Mouse (Mus musculus) kidney, embryonic 16.5 days (tissue): ENCODE results near the gene Ntng2. TPM values are rescaled to one million over a fixed set of nuclear protein-coding genes. Genes with fewer than 3 reads are reported as not detected.

Source experiments
- ATAC-seq: fragments of 200-750 bp; cut with Nextera tagmentation; 2 replicates; pipeline ENCODE4 v1.8.0; 2017; ENCODE audit warnings: moderate TSS enrichment; ENCODE audit not compliant: low FRiP score, low TSS enrichment
- H3K27ac ChIP-seq: fragments of 300-500 bp; sonication (generic); 2 replicates; pipeline ENCODE4 v1.5.1; 2014; ENCODE audit warnings: low read length
- H3K27me3 ChIP-seq: fragments of 300-500 bp; sonication (generic); 2 replicates; pipeline ENCODE4 v1.6.1; 2014; ENCODE audit warnings: low read length, control low read depth, mixed read lengths; ENCODE audit not compliant: insufficient read depth
- H3K36me3 ChIP-seq: fragments of 300-500 bp; sonication (generic); 2 replicates; pipeline ENCODE4 v1.6.1; 2014; ENCODE audit warnings: low read length, control low read depth, mixed read lengths; ENCODE audit not compliant: insufficient read depth
- H3K4me1 ChIP-seq: fragments of 300-500 bp; sonication (generic); 2 replicates; pipeline ENCODE4 v1.6.1; 2014; ENCODE audit warnings: low read length, control low read depth, mixed read lengths; ENCODE audit not compliant: insufficient read depth
- H3K4me2 ChIP-seq: fragments of 300-500 bp; sonication (generic); replicated peaks from 2 replicates; pipeline ENCODE4 v1.6.1; 2014; ENCODE audit warnings: low read depth, low read length
- H3K4me3 ChIP-seq: fragments of 300-500 bp; sonication (generic); 2 replicates; pipeline ENCODE4 v1.5.1; 2014; ENCODE audit warnings: mild to moderate bottlenecking, low read length
- H3K9ac ChIP-seq: fragments of 300-500 bp; sonication (generic); replicated peaks from 2 replicates; pipeline ENCODE4 v1.6.1; 2014; ENCODE audit warnings: low read length
- H3K9me3 ChIP-seq: fragments of 300-500 bp; sonication (generic); 2 replicates; pipeline ENCODE4 v1.6.1; 2016; ENCODE audit warnings: low read length, control low read depth
- WGBS: fragments of 180-500 bp; shearing (Covaris S2); extraction: QIAGEN DNeasy Blood & Tissue Kit; methylation state at CpG from one replicate; pipeline ENCODE4 v1.1.7; 2014; 5-methylcytosine and 5-hydroxymethylcytosine counted together
- polyA plus RNA-seq: library from polyadenylated mRNA; unstranded; fragments of >200 nt; fragmentation: Nextera tagmentation; extraction: Ambion mirVana; gene quantifications from 2 replicates; pipeline ENCODE4 v1.2.1, GENCODE M21; 2015

The Ntng2 gene
- polyA plus RNA-seq, 1 experiment from 2014 or later: 5.1 TPM

GRCm38 (mm10) chr2:29245341-29245779 is 7.4 kb downstream of the Ntng2 start:
- no peak overlapping the region for H3K4me2 ChIP-seq
- no peak overlapping the region for H3K9ac ChIP-seq
- no peak overlapping the region for H3K4me3 ChIP-seq
- H3K27ac ChIP-seq: no peak overlapping the region
- no peaks in the 10 kb centered on the region for H3K9me3 ChIP-seq
- WGBS: 25% methylated on average over 10 of the region's 10 CpGs
- peaks cover 3% of the 10 kb centered on the region for H3K4me1 ChIP-seq
- H3K36me3 ChIP-seq: no peaks in the 10 kb centered on the region
- H3K27me3 ChIP-seq: peaks cover 45% of the 10 kb centered on the region
- ATAC-seq: peak; percentile 60

GRCm38 (mm10) chr2:29239329-29239728 is 13.5 kb downstream of the Ntng2 start:
- Histone ChIP-seq H3K9ac (no peak overlapping the region), H3K4me1 (peaks cover 6% of the 10 kb centered on the region; the same call in 1 of the 2 replicates), H3K27ac (no peak overlapping the region), H3K4me3 (no peak overlapping the region), H3K36me3 (no peaks in the 10 kb centered on the region), H3K9me3 (no peaks in the 10 kb centered on the region), H3K4me2 (no peak overlapping the region), H3K27me3 (peaks cover 2% of the 10 kb centered on the region; the same call in 1 of the 2 replicates)
- no peak for ATAC-seq
- 65% methylated on average over 17 of the region's 17 CpGs for WGBS

GRCm38 (mm10) chr2:29237623-29238022 is 15.2 kb downstream of the Ntng2 start:
- no peak overlapping the region for H3K4me2 ChIP-seq
- H3K4me1 ChIP-seq: peaks cover 10% of the 10 kb centered on the region; the same call in 1 of the 2 replicates
- H3K27me3 ChIP-seq: peaks cover 2% of the 10 kb centered on the region; the same call in 1 of the 2 replicates
- H3K9ac ChIP-seq: no peak overlapping the region
- no peak for ATAC-seq
- no peak overlapping the region for H3K4me3 ChIP-seq
- no peaks in the 10 kb centered on the region for H3K9me3 ChIP-seq
- 23% methylated on average over 4 of the region's 4 CpGs for WGBS
- H3K36me3 ChIP-seq: no peaks in the 10 kb centered on the region
- H3K27ac ChIP-seq: no peak overlapping the region

- no peak overlapping the region for H3K4me2 ChIP-seq
- H3K27ac ChIP-seq: no peak overlapping the region
- H3K4me3 ChIP-seq: no peak overlapping the region
- H3K36me3 ChIP-seq: no peaks in the 10 kb centered on the region
- H3K4me1 ChIP-seq: peaks cover 10% of the 10 kb centered on the region; the same call in 1 of the 2 replicates
- no peak for ATAC-seq
- peaks cover 2% of the 10 kb centered on the region; the same call in 1 of the 2 replicates for H3K27me3 ChIP-seq
- 76% methylated on average over 7 of the region's 7 CpGs for WGBS
- H3K9me3 ChIP-seq: no peaks in the 10 kb centered on the region
- H3K9ac ChIP-seq: no peak overlapping the region
Measured at GRCm38 (mm10) chr2:29235811-29236210, 17.0 kb downstream of the Ntng2 start.

- Histone ChIP-seq H3K9ac (no peak overlapping the region), H3K27ac (no peak overlapping the region), H3K36me3 (no peaks in the 10 kb centered on the region), H3K4me2 (no peak overlapping the region), H3K4me3 (no peak overlapping the region), H3K4me1 (peaks cover 10% of the 10 kb centered on the region; the same call in 1 of the 2 replicates), H3K27me3 (peaks cover 2% of the 10 kb centered on the region; the same call in 1 of the 2 replicates), H3K9me3 (no peaks in the 10 kb centered on the region)
- WGBS: 72% methylated on average over 3 of the region's 3 CpGs
- ATAC-seq: no peak
Measured at GRCm38 (mm10) chr2:29235026-29235425, 17.8 kb downstream of the Ntng2 start.

GRCm38 (mm10) chr2:29234002-29234401 is 18.8 kb downstream of the Ntng2 start:
- Histone ChIP-seq H3K36me3 (no peaks in the 10 kb centered on the region), H3K4me1 (peaks cover 10% of the 10 kb centered on the region; the same call in 1 of the 2 replicates), H3K9me3 (no peaks in the 10 kb centered on the region), H3K4me3 (no peak overlapping the region), H3K4me2 (no peak overlapping the region), H3K27ac (no peak overlapping the region), H3K9ac (no peak overlapping the region), H3K27me3 (peaks cover 2% of the 10 kb centered on the region; the same call in 1 of the 2 replicates)
- no peak for ATAC-seq
- 60% methylated on average over 4 of the region's 4 CpGs for WGBS

- Histone ChIP-seq H3K27ac (no peak overlapping the region), H3K9me3 (no peaks in the 10 kb centered on the region), H3K4me1 (peaks cover 10% of the 10 kb centered on the region; the same call in 1 of the 2 replicates), H3K27me3 (no peaks in the 10 kb centered on the region), H3K4me3 (no peak overlapping the region), H3K9ac (no peak overlapping the region), H3K36me3 (no peaks in the 10 kb centered on the region), H3K4me2 (no peak overlapping the region)
- 67% methylated on average over 9 of the region's 9 CpGs for WGBS
- no peak for ATAC-seq
Measured at GRCm38 (mm10) chr2:29230191-29230835, 22.5 kb downstream of the Ntng2 start.

GRCm38 (mm10) chr2:29226671-29227070 is 26.1 kb downstream of the Ntng2 start:
- Histone ChIP-seq H3K4me3 (no peak overlapping the region), H3K27ac (no peak overlapping the region), H3K9ac (no peak overlapping the region), H3K4me1 (no peaks in the 10 kb centered on the region), H3K9me3 (no peaks in the 10 kb centered on the region), H3K27me3 (no peaks in the 10 kb centered on the region), H3K36me3 (no peaks in the 10 kb centered on the region), H3K4me2 (no peak overlapping the region)
- 74% methylated on average over 4 of the region's 4 CpGs for WGBS
- ATAC-seq: no peak

- H3K27ac ChIP-seq: no peak overlapping the region
- no peaks in the 10 kb centered on the region for H3K36me3 ChIP-seq
- H3K4me2 ChIP-seq: no peak overlapping the region
- H3K9ac ChIP-seq: no peak overlapping the region
- no peaks in the 10 kb centered on the region for H3K9me3 ChIP-seq
- H3K4me3 ChIP-seq: no peak overlapping the region
- WGBS: 52% methylated on average over 7 of the region's 7 CpGs
- ATAC-seq: no peak
- no peaks in the 10 kb centered on the region for H3K27me3 ChIP-seq
- no peaks in the 10 kb centered on the region for H3K4me1 ChIP-seq
Measured at GRCm38 (mm10) chr2:29223591-29224262, 29.1 kb downstream of the Ntng2 start.

GRCm38 (mm10) chr2:29222302-29222701 is 30.5 kb downstream of the Ntng2 start:
- Histone ChIP-seq H3K9me3 (no peaks in the 10 kb centered on the region), H3K36me3 (no peaks in the 10 kb centered on the region), H3K9ac (no peak overlapping the region), H3K4me3 (no peak overlapping the region), H3K4me2 (no peak overlapping the region), H3K4me1 (no peaks in the 10 kb centered on the region), H3K27me3 (no peaks in the 10 kb centered on the region), H3K27ac (no peak overlapping the region)
- 3% methylated on average over 4 of the region's 4 CpGs for WGBS
- no peak for ATAC-seq
